Mouse (Mus musculus) bone marrow, adult 2 months (tissue): ENCODE measurements around the gene Cmtm2b.
"Not testable (repeated sequence)": the region's sequence is repeated elsewhere in the genome, so short reads cannot be mapped to it uniquely, and the experiment has no call there.

ENCODE experiments used
- CTCF ChIP-seq: fragments of 200-500 bp; IDR thresholded peaks from 2 replicates; pipeline ENCODE4 v1.5.1; 2011; ENCODE audit warnings: low read length, control low read depth; ENCODE audit not compliant: control insufficient read depth, insufficient read depth
- POLR2A ChIP-seq: fragments of 200-500 bp; IDR thresholded peaks from 2 replicates; pipeline ENCODE4 v1.6.1; 2011; ENCODE audit warnings: low read depth, mild to moderate bottlenecking, control low read depth, low read length, borderline replicate concordance; ENCODE audit not compliant: control insufficient read depth

DNA sequence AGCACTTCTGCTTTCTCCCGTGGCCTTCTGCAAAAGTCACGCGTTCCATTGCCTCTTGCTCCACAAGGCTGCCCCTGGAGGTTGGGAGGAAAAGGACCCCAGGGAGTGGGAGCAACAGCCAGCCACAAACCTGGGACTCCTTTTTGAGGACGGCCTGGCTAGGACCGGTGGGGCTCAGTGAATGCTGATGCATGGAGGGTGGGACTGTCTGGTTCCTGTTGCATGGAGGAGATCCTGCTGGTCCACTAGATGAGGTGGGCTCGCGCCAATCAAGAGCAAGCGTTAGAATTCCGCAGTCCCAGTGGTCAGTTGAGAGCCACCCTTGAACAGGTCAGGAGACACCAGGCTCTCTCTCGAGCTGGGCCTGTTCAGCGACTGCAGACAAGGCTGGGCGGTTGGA is at the start of gene Cmtm2b:
- not testable (repeated sequence) for TF ChIP-seq CTCF, POLR2A
